Mouse (Mus musculus) neural tube, embryonic 13.5 days (tissue): ENCODE measurements at regions not wholly inside any gene's neighbourhood (a gene's known extent, or its start where the extent isn't known, plus 50 kb on each side); places are given as distances from the start of the nearest gene placed in this dataset.

ENCODE experiments used
- ATAC-seq: fragments of 200-750 bp; cut with Nextera tagmentation; 2 replicates; pipeline ENCODE4 v1.8.0; 2017; ENCODE audit warnings: low read depth, mild to moderate bottlenecking, moderate TSS enrichment, moderate library complexity
- H3K27ac ChIP-seq: fragments of 300-500 bp; sonication (generic); replicated peaks from 2 replicates; pipeline ENCODE4 v1.5.1; 2015; ENCODE audit warnings: moderate library complexity, mild to moderate bottlenecking, inconsistent platforms
- H3K27me3 ChIP-seq: fragments of 300-500 bp; sonication (generic); 2 replicates; pipeline ENCODE4 v1.6.1; 2015; ENCODE audit warnings: mild to moderate bottlenecking, inconsistent platforms
- H3K36me3 ChIP-seq: fragments of 300-500 bp; sonication (generic); 2 replicates; pipeline ENCODE4 v1.6.1; 2015; ENCODE audit warnings: mild to moderate bottlenecking, inconsistent platforms
- H3K4me1 ChIP-seq: fragments of 300-500 bp; sonication (generic); replicated peaks from 2 replicates; pipeline ENCODE4 v1.6.1; 2015; ENCODE audit warnings: inconsistent platforms
- H3K4me2 ChIP-seq: fragments of 300-500 bp; sonication (generic); 2 replicates; pipeline ENCODE4 v1.6.1; 2015; ENCODE audit warnings: inconsistent platforms, mild to moderate bottlenecking, moderate library complexity
- H3K4me3 ChIP-seq: fragments of 300-500 bp; sonication (generic); 2 replicates; pipeline ENCODE4 v1.5.1; 2015; ENCODE audit warnings: mild to moderate bottlenecking, inconsistent platforms
- H3K9ac ChIP-seq: fragments of 300-500 bp; sonication (generic); 2 replicates; pipeline ENCODE4 v1.6.1; 2015; ENCODE audit warnings: moderate library complexity, mild to moderate bottlenecking, inconsistent platforms
- H3K9me3 ChIP-seq: fragments of 300-500 bp; sonication (generic); 2 replicates; pipeline ENCODE4 v1.6.1; 2016; ENCODE audit warnings: inconsistent platforms
- WGBS: fragments of 180-500 bp; shearing (Covaris S2); methylation state at CpG from one replicate; pipeline ENCODE4 v1.1.7; 2015; 5-methylcytosine and 5-hydroxymethylcytosine counted together

DNA sequence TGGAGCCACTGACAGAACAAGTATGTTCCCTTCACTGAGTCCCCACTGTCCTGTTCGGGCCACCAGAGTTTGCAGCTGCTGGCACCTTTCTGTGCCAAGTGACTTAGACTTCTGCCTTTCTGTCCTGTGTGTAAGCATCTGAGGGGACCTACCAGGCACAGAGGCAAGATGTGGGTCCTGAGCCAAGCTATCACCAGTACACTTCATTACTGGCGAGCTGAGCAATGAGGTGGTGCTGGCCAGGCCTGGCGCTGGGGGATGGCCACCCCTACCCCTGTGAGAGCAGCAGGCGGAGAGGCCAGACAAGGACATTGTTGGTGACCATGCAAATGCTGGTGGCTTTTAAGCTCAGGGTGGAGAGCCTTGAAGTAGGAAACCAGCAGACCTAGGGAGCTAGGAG lies 87.6 kb upstream of the Mrps6 start:
- WGBS: 83% methylated on average over 4 of the region's 4 CpGs
- H3K4me1 ChIP-seq: peaks cover 9% of the 10 kb centered on the region; the same call in 1 of the 2 replicates

DNA sequence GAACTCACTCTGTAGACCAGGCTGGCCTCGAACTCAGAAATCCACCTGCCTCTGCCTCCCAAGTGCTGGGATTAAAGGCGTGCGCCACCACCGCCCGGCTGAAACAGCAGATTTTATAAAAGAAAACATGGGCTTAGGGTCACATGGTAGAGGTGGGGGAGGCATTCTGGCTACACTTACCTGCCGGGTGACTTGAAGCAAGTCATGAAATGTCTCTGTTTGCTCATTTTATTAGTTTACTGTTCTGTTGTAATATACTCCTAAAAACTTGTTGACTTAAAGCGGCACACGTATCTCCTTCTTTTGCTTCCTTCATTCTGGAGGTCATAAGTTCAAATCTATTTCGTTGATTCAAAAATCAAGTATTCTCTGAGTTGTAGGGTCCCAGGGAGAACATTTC lies 84.9 kb upstream of the Mrps6 start:
- peaks cover 9% of the 10 kb centered on the region; the same call in 1 of the 2 replicates for H3K4me1 ChIP-seq
- no peak overlapping the region for H3K27ac ChIP-seq
- no peak for ATAC-seq
- H3K4me3 ChIP-seq: no peak overlapping the region
- H3K27me3 ChIP-seq: no peaks in the 10 kb centered on the region
- no peak overlapping the region for H3K9ac ChIP-seq
- no peaks in the 10 kb centered on the region for H3K36me3 ChIP-seq
- H3K9me3 ChIP-seq: no peaks in the 10 kb centered on the region
- 89% methylated on average over 9 of the region's 9 CpGs for WGBS
- H3K4me2 ChIP-seq: no peak overlapping the region

More for the DNA sequence above, 87.6 kb upstream of the Mrps6 start:
- Histone ChIP-seq H3K9me3 (no peaks in the 10 kb centered on the region), H3K9ac (no peak overlapping the region), H3K27me3 (no peaks in the 10 kb centered on the region), H3K36me3 (no peaks in the 10 kb centered on the region), H3K27ac (no peak overlapping the region), H3K4me3 (no peak overlapping the region), H3K4me2 (no peak overlapping the region)
- ATAC-seq: no peak

DNA sequence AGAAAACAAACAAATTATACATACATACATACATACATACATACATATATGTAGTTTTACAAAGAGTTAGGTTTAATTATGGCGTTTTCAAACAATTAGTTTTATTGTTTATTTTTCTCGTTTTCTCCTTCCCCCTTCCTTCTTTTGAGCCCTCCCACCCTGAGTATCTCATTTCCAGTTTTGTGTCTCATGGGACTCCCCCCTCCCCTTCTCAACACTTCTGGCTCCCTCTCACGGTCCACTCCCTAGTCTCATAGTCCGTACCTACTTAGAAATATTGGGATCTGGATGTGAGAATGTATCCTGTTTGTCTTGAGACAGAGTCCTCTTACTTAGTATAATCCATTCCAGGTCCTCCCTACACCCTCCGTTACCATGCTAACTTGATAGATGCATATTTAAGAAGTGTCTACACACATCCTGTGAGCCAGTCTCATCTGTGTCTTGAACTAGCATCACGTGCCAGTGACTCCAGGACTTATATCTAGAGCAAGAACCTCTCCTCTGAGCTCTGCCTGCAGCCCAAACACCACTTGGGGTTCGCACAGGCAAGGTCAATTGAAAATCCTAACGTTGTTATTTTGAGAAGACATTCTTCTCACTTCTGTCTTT lies 81.8 kb upstream of the Mrps6 start:
- WGBS: 78% methylated on average over 8 of the region's 8 CpGs
- no peak overlapping the region for H3K9ac ChIP-seq
- no peak for ATAC-seq
- 0 out of 2 replicates have a peak, but pooled peaks cover 5% of the 10 kb centered on the region for H3K4me1 ChIP-seq
- H3K36me3 ChIP-seq: no peaks in the 10 kb centered on the region
- no peak overlapping the region for H3K27ac ChIP-seq
- H3K9me3 ChIP-seq: no peaks in the 10 kb centered on the region
- H3K27me3 ChIP-seq: no peaks in the 10 kb centered on the region
- no peak overlapping the region for H3K4me3 ChIP-seq
- H3K4me2 ChIP-seq: no peak overlapping the region

DNA sequence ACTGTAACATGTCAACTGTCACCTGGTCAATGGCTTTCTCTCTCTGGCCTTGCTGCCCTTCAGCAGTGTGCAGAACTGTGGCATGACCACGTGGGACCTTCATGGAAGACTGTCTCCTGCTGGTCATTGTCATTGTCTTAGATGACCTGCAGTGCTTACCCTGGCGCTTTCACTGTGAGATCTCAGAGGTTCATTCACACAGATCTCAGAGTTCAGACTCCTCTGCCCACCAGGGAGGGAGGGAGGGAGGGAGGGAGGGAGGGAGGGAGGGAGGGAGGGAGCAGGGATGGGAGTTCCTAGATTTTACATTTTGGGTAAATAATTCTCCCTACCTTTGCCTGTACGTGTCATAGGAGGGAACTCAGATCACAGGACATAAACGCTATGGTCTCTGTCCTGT lies 79.6 kb upstream of the Mrps6 start:
- ATAC-seq: no peak
- H3K27me3 ChIP-seq: no peaks in the 10 kb centered on the region
- 10% methylated on average over 4 of the region's 4 CpGs for WGBS

DNA sequence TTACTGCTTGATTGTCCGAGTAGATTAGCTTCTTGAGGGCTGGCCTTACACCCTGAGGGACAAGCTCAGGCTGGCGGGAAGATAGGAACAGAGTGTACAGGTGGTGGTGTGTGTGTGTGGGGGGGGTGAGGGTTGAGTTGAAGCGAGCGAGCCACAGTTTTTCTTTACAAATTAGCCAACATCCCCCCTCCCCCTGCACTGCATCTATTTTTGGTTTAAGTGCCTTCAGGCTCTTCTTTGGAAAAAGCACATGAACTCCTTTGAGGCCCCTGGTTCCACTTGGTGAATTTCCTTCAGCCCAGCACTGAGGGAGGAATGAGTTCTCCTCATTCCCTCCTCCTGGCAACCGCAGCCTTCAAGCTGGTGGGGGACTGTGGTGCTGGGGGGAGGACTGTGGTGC lies 79.2 kb upstream of the Mrps6 start:
- no peak overlapping the region for H3K4me2 ChIP-seq
- no peaks in the 10 kb centered on the region for H3K9me3 ChIP-seq
- no peak for ATAC-seq
- H3K4me1 ChIP-seq: 0 out of 2 replicates have a peak, but pooled peaks cover 5% of the 10 kb centered on the region
- H3K27me3 ChIP-seq: no peaks in the 10 kb centered on the region
- 26% methylated on average over 5 of the region's 5 CpGs for WGBS
- H3K27ac ChIP-seq: no peak overlapping the region
- no peak overlapping the region for H3K9ac ChIP-seq
- H3K36me3 ChIP-seq: no peaks in the 10 kb centered on the region
- no peak overlapping the region for H3K4me3 ChIP-seq

More for the DNA sequence above, 79.6 kb upstream of the Mrps6 start:
- H3K4me3 ChIP-seq: no peak overlapping the region
- no peaks in the 10 kb centered on the region for H3K9me3 ChIP-seq
- H3K9ac ChIP-seq: no peak overlapping the region
- no peaks in the 10 kb centered on the region for H3K36me3 ChIP-seq
- 0 out of 2 replicates have a peak, but pooled peaks cover 5% of the 10 kb centered on the region for H3K4me1 ChIP-seq
- no peak overlapping the region for H3K4me2 ChIP-seq
- H3K27ac ChIP-seq: no peak overlapping the region

DNA sequence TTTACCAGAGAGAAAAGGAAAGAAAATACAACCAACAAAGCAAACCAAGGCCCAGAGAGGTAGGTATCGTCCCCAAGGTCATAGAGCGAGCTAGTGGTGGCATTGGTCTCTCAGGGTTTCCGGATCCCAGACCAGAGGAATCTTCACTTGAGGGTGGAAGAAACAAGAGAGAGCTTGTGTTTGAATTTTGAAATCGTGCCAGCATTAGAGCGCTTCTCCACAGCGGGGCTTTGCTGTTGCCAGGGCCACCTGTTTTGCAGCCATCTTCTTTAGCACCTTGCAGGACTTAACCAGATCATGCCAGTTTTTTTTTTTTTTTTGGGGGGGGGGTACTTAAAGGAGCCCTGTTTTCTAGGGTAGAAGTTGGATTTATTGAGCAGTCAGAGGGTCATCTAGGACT lies 77.6 kb upstream of the Mrps6 start:
- H3K4me2 ChIP-seq: no peak overlapping the region
- no peak overlapping the region for H3K4me3 ChIP-seq
- H3K27me3 ChIP-seq: no peaks in the 10 kb centered on the region
- H3K9me3 ChIP-seq: no peaks in the 10 kb centered on the region
- H3K27ac ChIP-seq: no peak overlapping the region
- H3K9ac ChIP-seq: no peak overlapping the region
- ATAC-seq: no peak
- no peaks in the 10 kb centered on the region for H3K36me3 ChIP-seq
- 0 out of 2 replicates have a peak, but pooled peaks cover 5% of the 10 kb centered on the region for H3K4me1 ChIP-seq
- WGBS: 76% methylated on average over 6 of the region's 6 CpGs

DNA sequence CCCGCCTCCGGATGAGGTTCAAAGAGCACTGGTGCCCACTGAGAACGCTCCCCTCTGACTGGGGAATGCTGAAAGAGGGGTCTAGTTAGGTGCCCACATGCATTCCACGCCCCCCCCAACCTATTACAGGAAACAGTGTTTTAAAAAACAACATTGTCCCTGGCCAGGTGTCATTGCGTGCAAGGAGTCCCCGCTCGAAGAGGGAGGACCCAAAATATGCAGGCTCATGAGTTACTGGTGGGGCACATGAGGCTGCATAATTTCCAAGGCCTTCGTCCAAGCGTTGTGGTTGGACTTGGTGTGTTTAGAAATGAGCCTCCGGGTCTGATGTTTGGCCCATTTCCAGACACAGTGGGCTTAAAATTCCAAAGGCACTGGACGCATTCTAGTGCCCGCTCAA lies 72.9 kb upstream of the Mrps6 start:
- Histone ChIP-seq H3K27me3 (no peaks in the 10 kb centered on the region), H3K4me1 (no peaks in the 10 kb centered on the region), H3K9me3 (no peaks in the 10 kb centered on the region), H3K4me2 (no peak overlapping the region), H3K4me3 (no peak overlapping the region), H3K9ac (no peak overlapping the region), H3K27ac (no peak overlapping the region), H3K36me3 (no peaks in the 10 kb centered on the region)
- WGBS: 90% methylated on average over 12 of the region's 12 CpGs
- ATAC-seq: no peak

DNA sequence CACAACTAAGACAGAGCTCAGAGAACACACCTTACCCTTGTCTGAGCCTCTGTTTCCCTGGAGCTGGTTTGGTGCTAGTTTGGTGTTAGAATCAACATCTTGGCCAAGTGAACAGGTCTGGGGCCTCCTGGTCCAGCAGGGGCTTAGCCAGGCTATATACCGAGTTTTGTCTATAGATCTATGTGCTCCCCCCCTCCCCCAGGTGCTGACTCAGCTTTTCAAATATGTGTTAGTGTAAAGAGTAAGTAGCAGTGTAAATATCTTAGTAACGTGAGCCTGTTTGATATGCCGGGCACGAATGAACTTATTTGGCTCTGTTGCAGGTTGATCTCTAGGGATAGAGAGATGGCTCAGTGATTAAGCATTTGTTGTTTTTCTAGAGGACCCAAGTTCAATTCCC lies 68.7 kb upstream of the Mrps6 start:
- Histone ChIP-seq H3K4me3 (no peak overlapping the region), H3K36me3 (no peaks in the 10 kb centered on the region), H3K4me1 (no peaks in the 10 kb centered on the region), H3K27me3 (no peaks in the 10 kb centered on the region), H3K27ac (no peak overlapping the region), H3K9me3 (no peaks in the 10 kb centered on the region), H3K4me2 (no peak overlapping the region), H3K9ac (no peak overlapping the region)
- ATAC-seq: no peak
- WGBS: 92% methylated on average over 4 of the region's 4 CpGs

DNA sequence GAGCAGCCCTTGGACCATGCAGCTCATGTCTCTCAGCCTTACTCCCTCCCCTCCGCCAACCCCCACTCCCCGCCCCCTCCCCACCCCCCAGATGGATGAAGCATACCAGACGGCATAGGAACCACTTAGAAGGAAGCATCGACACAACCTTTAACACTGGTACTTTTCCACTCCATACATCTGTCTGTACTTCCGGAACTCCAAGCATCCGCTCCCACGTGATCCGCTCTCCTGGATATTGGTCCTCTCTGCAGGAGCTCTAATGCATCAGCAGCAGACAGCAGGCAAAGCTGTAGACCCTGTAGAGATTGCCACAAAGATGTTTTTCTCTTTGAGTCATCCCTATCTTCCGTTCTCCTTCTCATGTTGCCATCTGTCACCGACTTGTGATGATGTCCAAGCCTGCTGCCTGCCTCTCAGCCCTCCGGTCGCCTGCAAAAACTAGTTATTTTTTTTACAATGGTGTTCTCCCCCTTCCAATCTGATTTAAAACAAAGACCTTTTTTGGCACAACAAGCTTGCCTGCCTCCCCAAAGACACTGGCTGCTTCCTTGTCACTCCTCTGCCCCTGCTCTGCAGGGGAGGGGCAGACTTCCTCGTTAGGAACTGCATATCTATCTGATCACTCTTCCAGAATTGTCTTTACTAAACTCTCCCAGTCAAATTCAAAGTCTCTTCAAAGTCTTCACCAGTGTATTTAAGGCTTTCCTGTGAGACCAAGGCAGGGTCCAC lies 62.4 kb upstream of the Mrps6 start:
- Histone ChIP-seq H3K27ac (0 out of 2 replicates have a peak overlapping the region, but pooled peaks have one; percentile 35), H3K9ac (peak overlapping the region; percentile 12; the same call in 1 of the 2 replicates), H3K4me3 (no peak overlapping the region; the same call in 1 of the 2 replicates)

DNA sequence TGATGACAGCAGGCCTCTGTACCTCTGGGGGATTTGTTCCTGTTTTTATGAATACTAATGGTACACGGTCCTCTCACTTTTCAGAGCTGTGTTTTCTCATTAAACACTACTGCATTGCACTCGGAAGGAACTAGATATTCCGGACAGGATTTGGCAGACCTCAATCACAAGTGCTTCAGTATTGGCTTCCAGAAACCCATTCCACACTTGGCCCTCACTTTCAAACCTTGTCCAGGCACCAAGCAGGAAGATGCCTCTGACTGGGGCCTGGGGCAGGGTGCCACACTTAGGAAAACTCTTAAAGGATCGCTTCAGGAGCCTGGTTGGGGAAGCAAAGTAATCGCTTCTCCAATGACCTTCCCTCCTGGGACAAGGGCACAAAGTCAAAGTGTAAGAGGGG lies 50.7 kb upstream of the Mrps6 start:
- H3K36me3 ChIP-seq: no peaks in the 10 kb centered on the region
- no peak overlapping the region for H3K4me2 ChIP-seq
- H3K27ac ChIP-seq: no peak overlapping the region
- H3K9me3 ChIP-seq: no peaks in the 10 kb centered on the region
- no peak for ATAC-seq
- 87% methylated on average over 5 of the region's 5 CpGs for WGBS
- H3K9ac ChIP-seq: no peak overlapping the region
- H3K4me1 ChIP-seq: no peaks in the 10 kb centered on the region
- no peak overlapping the region for H3K4me3 ChIP-seq
- H3K27me3 ChIP-seq: no peaks in the 10 kb centered on the region

More for the DNA sequence above, 62.4 kb upstream of the Mrps6 start:
- H3K4me2 ChIP-seq: peak overlapping the region; percentile 40
- no peaks in the 10 kb centered on the region for H3K9me3 ChIP-seq
- ATAC-seq: no peak
- no peaks in the 10 kb centered on the region for H3K36me3 ChIP-seq
- peaks cover 8% of the 10 kb centered on the region; the same call in 1 of the 2 replicates for H3K4me1 ChIP-seq
- H3K27me3 ChIP-seq: no peaks in the 10 kb centered on the region
- whole genome bisulfite sequencing: 33% methylated on average over 13 of the region's 13 CpGs
